Mouse (Mus musculus): ENCODE measurements around the gene Otud7a. TPM values are rescaled to one million over a fixed set of nuclear protein-coding genes. Genes with fewer than 3 reads are reported as not detected.

Otud7a gene
- polyA plus RNA-seq, 1 experiment = 0.82 TPM

GRCm38 (mm10) chr7:63753274-63753751, 308.8 kb downstream of the Otud7a start:
- no peak overlapping the region for H3ac ChIP-seq (ENCODE audit: control insufficient read depth, insufficient read length)
- peaks cover 14% of the 10 kb centered on the region for H3K27me3 ChIP-seq (ENCODE audit: control insufficient read depth, insufficient read depth, insufficient read length)
- TF ChIP-seq MAX (IDR thresholded peaks at IDR 0.05; ENCODE audit: low read depth) (no peak), MYOG (IDR thresholded peaks at IDR 0.05; ENCODE audit: control insufficient read depth in 1 of 3, insufficient read depth in 1 of 3, insufficient read length in 2 of 3, low read depth in 2 of 3) (peak in 1 of 3 experiments; percentile 42), MYOD1 (IDR thresholded peaks at IDR 0.05; ENCODE audit: control insufficient read depth in 1 of 3, insufficient read length in 2 of 3, low read depth in 2 of 3) (peak in 2 of 3 experiments; percentile 22 to 53)
- no peaks in the 10 kb centered on the region for H3K36me3 ChIP-seq (ENCODE audit: control insufficient read depth, insufficient read depth)
- H3K79me2 ChIP-seq (ENCODE audit: control insufficient read depth, insufficient read depth) = no peaks in the 10 kb centered on the region
- peak overlapping the region; percentile 84 for H3K4me2 ChIP-seq (ENCODE audit: low read depth)
- no peak overlapping the region for H3K4me3 ChIP-seq

GRCm38 (mm10) chr7:63754573-63755475, 310.3 kb downstream of the Otud7a start:
- Histone ChIP-seq H3K79me2 (ENCODE audit: control insufficient read depth, insufficient read depth) (no peaks in the 10 kb centered on the region), H3K27me3 (ENCODE audit: control insufficient read depth, insufficient read depth, insufficient read length) (peaks cover 29% of the 10 kb centered on the region), H3ac (ENCODE audit: control insufficient read depth, insufficient read length) (peak overlapping the region; percentile 28), H3K4me3 (peak overlapping the region; percentile 40), H3K4me2 (ENCODE audit: low read depth) (peak overlapping the region; percentile 84), H3K36me3 (ENCODE audit: control insufficient read depth, insufficient read depth) (no peaks in the 10 kb centered on the region)
- TF ChIP-seq CEBPB (IDR thresholded peaks at IDR 0.05; ENCODE audit: insufficient read depth, poor library complexity, severe bottlenecking) = peak; percentile 69; the same call in 1 of the 2 replicates
- no peak for TF ChIP-seq TCF12 (IDR thresholded peaks at IDR 0.05; ENCODE audit: insufficient read depth, poor library complexity, severe bottlenecking)
- TF ChIP-seq POLR2AphosphoS2 (IDR thresholded peaks at IDR 0.05; ENCODE audit: insufficient read length, low read depth) = peak; percentile 59
- peak; percentile 63 for TF ChIP-seq POLR2A (IDR thresholded peaks at IDR 0.05; ENCODE audit: insufficient read length, low read depth)

GRCm38 (mm10) chr7:63755476-63755948, 311.0 kb downstream of the Otud7a start:
- Histone ChIP-seq H3K4me2 (ENCODE audit: low read depth) (peak overlapping the region; percentile 84), H3K36me3 (ENCODE audit: control insufficient read depth, insufficient read depth) (no peaks in the 10 kb centered on the region), H3ac (ENCODE audit: control insufficient read depth, insufficient read length) (peak overlapping the region; percentile 28), H3K4me3 (peak overlapping the region; percentile 40), H3K27me3 (ENCODE audit: control insufficient read depth, insufficient read depth, insufficient read length) (peaks cover 31% of the 10 kb centered on the region), H3K79me2 (ENCODE audit: control insufficient read depth, insufficient read depth) (no peaks in the 10 kb centered on the region)
- TF ChIP-seq TCF3 (IDR thresholded peaks at IDR 0.05; ENCODE audit: insufficient read length, low read depth) = no peak
- peak; percentile 7 for TF ChIP-seq POLR2AphosphoS2 (IDR thresholded peaks at IDR 0.05; ENCODE audit: insufficient read length, low read depth)

GRCm38 (mm10) chr7:63757136-63757677, 312.7 kb downstream of the Otud7a start:
- Histone ChIP-seq H3K36me3 (ENCODE audit: control insufficient read depth, insufficient read depth) (no peaks in the 10 kb centered on the region), H3ac (ENCODE audit: control insufficient read depth, insufficient read length) (peak overlapping the region; percentile 48), H3K79me2 (ENCODE audit: control insufficient read depth, insufficient read depth) (no peaks in the 10 kb centered on the region), H3K27me3 (ENCODE audit: control insufficient read depth, insufficient read depth, insufficient read length) (peaks cover 31% of the 10 kb centered on the region), H3K4me2 (ENCODE audit: low read depth) (no peak overlapping the region), H3K4me3 (no peak overlapping the region)
- TF ChIP-seq TCF3 (IDR thresholded peaks at IDR 0.05; ENCODE audit: insufficient read length, low read depth) = no peak
- no peak for TF ChIP-seq TCF12 (IDR thresholded peaks at IDR 0.05; ENCODE audit: insufficient read depth, poor library complexity, severe bottlenecking)
- no peak for TF ChIP-seq POLR2A (IDR thresholded peaks at IDR 0.05; ENCODE audit: insufficient read length, low read depth)
- no peak for TF ChIP-seq SRF (IDR thresholded peaks at IDR 0.05; ENCODE audit: control insufficient read depth, insufficient read length, low read depth)
- TF ChIP-seq MYOD1 (IDR thresholded peaks at IDR 0.05; ENCODE audit: control insufficient read depth in 1 of 3, insufficient read length in 2 of 3, low read depth in 2 of 3) = no peak
- TF ChIP-seq POLR2AphosphoS2 (IDR thresholded peaks at IDR 0.05; ENCODE audit: insufficient read length, low read depth) = no peak
- no peak for TF ChIP-seq MAX (IDR thresholded peaks at IDR 0.05; ENCODE audit: low read depth)
- no peak for TF ChIP-seq USF1 (IDR thresholded peaks at IDR 0.05; ENCODE audit: low read depth)
- no peak for TF ChIP-seq E2F4 (IDR thresholded peaks at IDR 0.05; ENCODE audit: insufficient read depth)
- no peak for TF ChIP-seq MYOG (IDR thresholded peaks at IDR 0.05; ENCODE audit: control insufficient read depth in 1 of 3, insufficient read depth in 1 of 3, insufficient read length in 2 of 3, low read depth in 2 of 3)
- TF ChIP-seq REST (IDR thresholded peaks at IDR 0.05; ENCODE audit: insufficient read depth, insufficient read length) = no peak

- Histone ChIP-seq H3K4me3 (no peak overlapping the region), H3ac (ENCODE audit: control insufficient read depth, insufficient read length) (peak overlapping the region; percentile 48), H3K27me3 (ENCODE audit: control insufficient read depth, insufficient read depth, insufficient read length) (peaks cover 31% of the 10 kb centered on the region), H3K79me2 (ENCODE audit: control insufficient read depth, insufficient read depth) (no peaks in the 10 kb centered on the region), H3K36me3 (ENCODE audit: control insufficient read depth, insufficient read depth) (no peaks in the 10 kb centered on the region), H3K4me2 (ENCODE audit: low read depth) (no peak overlapping the region)
- TF ChIP-seq MYOD1 (IDR thresholded peaks at IDR 0.05; ENCODE audit: control insufficient read depth in 1 of 3, insufficient read length in 2 of 3, low read depth in 2 of 3) (no peak), SRF (IDR thresholded peaks at IDR 0.05; ENCODE audit: control insufficient read depth, insufficient read length, low read depth) (no peak)
These were observed 313.2 kb downstream of the Otud7a start for GRCm38 (mm10) chr7:63757678-63758239.

Measured in myocyte (in vitro differentiated cells).